Mouse (Mus musculus) liver, embryonic 15.5 days (tissue): Measurements from ENCODE around the gene Gm21394. TPM values are rescaled to one million over a fixed set of nuclear protein-coding genes. Genes with fewer than 3 reads are reported as not detected.
"Not testable (repeated sequence)": the region's sequence is repeated elsewhere in the genome, so short reads cannot be mapped to it uniquely, and the experiment has no call there.

Experiments
- ATAC-seq: fragments of 200-750 bp; cut with Nextera tagmentation; 2 replicates; pipeline ENCODE4 v1.8.0; 2017; ENCODE audit warnings: moderate number of reproducible peaks, mild to moderate bottlenecking, moderate library complexity; ENCODE audit not compliant: insufficient read depth
- H3K27ac ChIP-seq: fragments of 300-500 bp; sonication (generic); replicated peaks from 2 replicates; pipeline ENCODE4 v1.5.1; 2015; ENCODE audit warnings: mild to moderate bottlenecking, inconsistent platforms
- H3K27me3 ChIP-seq: fragments of 300-500 bp; sonication (generic); 2 replicates; pipeline ENCODE4 v1.6.1; 2015; ENCODE audit warnings: mild to moderate bottlenecking, inconsistent platforms
- H3K36me3 ChIP-seq: fragments of 300-500 bp; sonication (generic); replicated peaks from 2 replicates; pipeline ENCODE4 v1.6.1; 2015; ENCODE audit warnings: moderate library complexity, mild to moderate bottlenecking, inconsistent platforms
- H3K4me1 ChIP-seq: fragments of 300-500 bp; sonication (generic); replicated peaks from 2 replicates; pipeline ENCODE4 v1.6.1; 2015; ENCODE audit warnings: inconsistent platforms
- H3K4me2 ChIP-seq: fragments of 300-500 bp; sonication (generic); 2 replicates; pipeline ENCODE4 v1.6.1; 2015; ENCODE audit warnings: moderate library complexity, mild to moderate bottlenecking, inconsistent platforms
- H3K4me3 ChIP-seq: fragments of 300-500 bp; sonication (generic); replicated peaks from 2 replicates; pipeline ENCODE4 v1.5.1; 2015; ENCODE audit warnings: mild to moderate bottlenecking, inconsistent platforms
- H3K9ac ChIP-seq: fragments of 300-500 bp; sonication (generic); 2 replicates; pipeline ENCODE4 v1.6.1; 2015; ENCODE audit warnings: moderate library complexity, mild to moderate bottlenecking, inconsistent platforms
- H3K9me3 ChIP-seq: fragments of 300-500 bp; sonication (generic); replicated peaks from 2 replicates; pipeline ENCODE4 v1.6.1; 2016; ENCODE audit warnings: inconsistent platforms
- WGBS: fragments of 180-500 bp; shearing (Covaris S2); methylation state at CpG from one replicate; pipeline ENCODE4 v1.1.7; 2015; ENCODE audit warnings: mixed read lengths; ENCODE audit not compliant: insufficient replicate concordance; 5-methylcytosine and 5-hydroxymethylcytosine counted together
- polyA plus RNA-seq: library from polyadenylated mRNA; unstranded; fragments of >200 nt; fragmentation: Nextera tagmentation; extraction: Ambion mirVana; gene quantifications from 2 replicates; pipeline ENCODE4 v1.2.1, GENCODE M21; 2015

Gene Gm21394
- polyA plus RNA-seq, result not detected in 2 replicates

DNA sequence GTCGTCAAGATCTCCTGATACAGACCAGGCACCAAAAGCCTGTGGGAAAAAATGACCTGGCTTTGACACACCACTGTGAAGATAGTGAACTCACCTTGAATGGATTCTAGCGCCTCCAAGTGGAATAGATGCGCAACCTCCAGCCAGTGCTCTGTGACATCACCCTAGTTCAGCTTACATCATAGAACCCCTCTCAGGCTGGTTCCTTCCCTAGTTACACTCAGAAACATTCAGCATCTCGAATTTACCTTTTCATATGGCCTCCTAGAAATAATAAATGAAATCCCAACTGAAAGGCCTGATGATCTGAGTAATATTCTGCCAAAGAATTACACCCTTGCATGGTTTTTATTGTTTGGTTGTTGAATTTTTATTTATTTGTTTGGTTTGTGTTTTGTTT is at the start of gene Gm21394:
Gm21394 (minus strand) TSS at position 101 of the 400 bp plus-strand sequence.
- not testable (repeated sequence) for ATAC-seq, H3K9me3 ChIP-seq, H3K4me3 ChIP-seq, H3K36me3 ChIP-seq, H3K27ac ChIP-seq, H3K27me3 ChIP-seq, H3K4me2 ChIP-seq, H3K9ac ChIP-seq, H3K4me1 ChIP-seq
- WGBS, result no CpG with 5 or more reads among the region's 4 CpGs

Other genes with a start within 250 kb of the Gm21394 start
- not detected in 2 replicates for gene Gm21409, start 181.8 kb upstream of the Gm21394 start, polyA plus RNA-seq